Comparison of ENCODE assay signal across 15 mouse cellular contexts in genomic region chr4:147335036-147335690, GRCm38 (mm10). TPM values are rescaled to one million over a fixed set of nuclear protein-coding genes. Genes with fewer than 3 reads are reported as not detected.
A peak's percentile ranks its signal among the peaks of the same experiment; 100 is the strongest.
DNase-seq lines count a peak whose midpoint lies in the region; ATAC-seq and TF ChIP-seq lines count a peak whose summit lies in the region.
"Not testable (repeated sequence)": the region's sequence is repeated elsewhere in the genome, so short reads cannot be mapped to it uniquely, and the experiment has no call there.
"Had no signal": no experiment of that assay in that cellular context is flagged by ENCODE, and none has a peak within 500 bp of the region (broad histone marks: within the 10 kb centered on the region; RNA-seq: fewer than 3 reads in every experiment).

No protein-coding gene starts in this region.

- 91% methylated on average over 2 of the region's 2 CpGs for WGBS in hindbrain, embryonic 11.5 days
- 91% methylated on average over 2 of the region's 2 CpGs for WGBS in kidney, adult 2 months
- WGBS in liver, embryonic 11.5 days: 83% methylated on average over 2 of the region's 2 CpGs
- WGBS in neural tube, embryonic 13.5 days: 93% methylated on average over 2 of the region's 2 CpGs

- H3K36me3 ChIP-seq in hindbrain, embryonic 11.5 days (ENCODE audit: control insufficient read depth, insufficient read depth, low read length); kidney, adult 2 months (ENCODE audit: control insufficient read depth, insufficient read depth, low read length); liver, embryonic 11.5 days (ENCODE audit: control insufficient read depth, insufficient read depth, low read length); neural tube, embryonic 13.5 days: not testable (repeated sequence)

- H3K4me1 ChIP-seq in hindbrain, embryonic 11.5 days (replicated peaks; ENCODE audit: control insufficient read depth, insufficient read depth, low read length); kidney, adult 2 months (ENCODE audit: control insufficient read depth, insufficient read depth, low read length); liver, embryonic 11.5 days (replicated peaks; ENCODE audit: control insufficient read depth, insufficient read depth, low read length); neural tube, embryonic 13.5 days (replicated peaks): not testable (repeated sequence)

- H3K9ac ChIP-seq in hindbrain, embryonic 11.5 days (ENCODE audit: low read depth, low read length); liver, embryonic 11.5 days (ENCODE audit: low read depth, low read length); neural tube, embryonic 13.5 days: not testable (repeated sequence)

- H3K27ac ChIP-seq in hindbrain, embryonic 11.5 days (ENCODE audit: low read depth, low read length); kidney, adult 2 months (ENCODE audit: insufficient read depth, low read depth, low read length); liver, embryonic 11.5 days (ENCODE audit: low read depth, low read length); neural tube, embryonic 13.5 days (replicated peaks): not testable (repeated sequence)

- ATAC-seq in hindbrain, embryonic 11.5 days (ENCODE audit: low FRiP score): peak; percentile 73
- peak; percentile 39; the same call in 1 of the 2 replicates for ATAC-seq in liver, embryonic 11.5 days (replicated peaks; ENCODE audit: low FRiP score)
- ATAC-seq in megakaryocyte progenitor cell, adult 5-6 weeks (replicated peaks; ENCODE audit: poor library complexity): peak; percentile 44
- peak; percentile 50; the same call in 1 of the 2 replicates for ATAC-seq in neural tube, embryonic 13.5 days (ENCODE audit: low read depth)

- DNase-seq in embryo, embryonic 10.5 days (ENCODE audit: low spot score): peak; percentile 2
- DNase-seq in gastrocnemius, postnatal 25 days: peak; percentile 2
- DNase-seq in hindbrain, embryonic 11.5 days (ENCODE audit: low spot score): not testable (repeated sequence)
- DNase-seq in kidney, adult 2 months: peak; percentile 25
- DNase-seq in liver, embryonic 11.5 days (ENCODE audit: low spot score): peak; percentile 8

- not testable (repeated sequence) for H3K4me2 ChIP-seq in hindbrain, embryonic 11.5 days (replicated peaks; ENCODE audit: low read depth, low read length); liver, embryonic 11.5 days; neural tube, embryonic 13.5 days

- H3K9me3 ChIP-seq in hindbrain, embryonic 11.5 days (ENCODE audit: control insufficient read depth, low read length): peaks cover 35% of the 10 kb centered on the region
- H3K9me3 ChIP-seq in liver, embryonic 11.5 days (ENCODE audit: control insufficient read depth, low read length): peaks cover 39% of the 10 kb centered on the region
- peaks cover 67% of the 10 kb centered on the region for H3K9me3 ChIP-seq in neural tube, embryonic 13.5 days

- TF ChIP-seq CTCF in kidney, adult 2 months (conservative IDR thresholded peaks at IDR 0.05; ENCODE audit: insufficient read depth, insufficient read length, low read depth, low read length): not testable (repeated sequence)

- TF ChIP-seq POLR2A in kidney, adult 2 months (IDR thresholded peaks at IDR 0.05; ENCODE audit: low read depth, low read length): not testable (repeated sequence)

- not testable (repeated sequence) for H3K27me3 ChIP-seq in hindbrain, embryonic 11.5 days (ENCODE audit: control insufficient read depth, insufficient read depth, low read length); kidney, adult 2 months (replicated peaks; ENCODE audit: control insufficient read depth, insufficient read depth, low read length); liver, embryonic 11.5 days (replicated peaks; ENCODE audit: control insufficient read depth, insufficient read depth, low read length); neural tube, embryonic 13.5 days

- H3K4me3 ChIP-seq in hindbrain, embryonic 11.5 days (ENCODE audit: low read depth, low read length); kidney, adult 2 months (ENCODE audit: insufficient read depth, low read depth, low read length); liver, embryonic 11.5 days (ENCODE audit: low read depth, low read length); neural tube, embryonic 13.5 days: not testable (repeated sequence)

RNA-seq across cellular contexts. Expression of gene Zfp978, which starts 25.9 kb away (rescaled TPM):
- total RNA-seq in gastrocnemius, postnatal 25 days (2021): not detected
- polyA plus RNA-seq in hindbrain, embryonic 11.5 days (2014; fragmentation: Nextera tagmentation; extraction: Ambion mirVana): 0.22 TPM in 1 of 2 replicates, not detected in the other
- polyA plus RNA-seq in kidney, adult 2 months (2012; rRNA removed): not detected in 2 replicates
- 0.37 and 0.55 TPM in 2 replicates for polyA plus RNA-seq in liver, embryonic 11.5 days (2014; fragmentation: Nextera tagmentation; extraction: Ambion mirVana)
- 0.30 TPM in 1 of 2 replicates, not detected in the other for total RNA-seq in megakaryocyte progenitor cell, adult 5-6 weeks (2015)
- not detected in 2 replicates for total RNA-seq in megakaryocyte progenitor cell, adult 5-6 weeks (2017)
- polyA plus RNA-seq in neural tube, embryonic 13.5 days (2015; fragmentation: Nextera tagmentation; extraction: Ambion mirVana): not detected in 2 replicates
- total RNA-seq: gastrocnemius, postnatal 4 days; layer of hippocampus, adult 2 months; left cerebral cortex, adult 2 months; liver, adult 2 months had no signal
- polyA plus RNA-seq: liver, adult 2 months; macrophage; thymus, adult 2 months had no signal

RNA-seq across cellular contexts. Expression of gene Zfp988, which starts 29.7 kb away (rescaled TPM):
- not detected for total RNA-seq in gastrocnemius, postnatal 25 days (2021)
- not detected in 2 replicates for polyA plus RNA-seq in hindbrain, embryonic 11.5 days (2014; fragmentation: Nextera tagmentation; extraction: Ambion mirVana)
- polyA plus RNA-seq in kidney, adult 2 months (2012; rRNA removed): not detected in 2 replicates
- 0.34 and 0.39 TPM in 2 replicates for polyA plus RNA-seq in liver, embryonic 11.5 days (2014; fragmentation: Nextera tagmentation; extraction: Ambion mirVana)
- 0.07 and 0.74 TPM in 2 replicates for total RNA-seq in megakaryocyte progenitor cell, adult 5-6 weeks (2015)
- total RNA-seq in megakaryocyte progenitor cell, adult 5-6 weeks (2017): not detected in 2 replicates
- polyA plus RNA-seq in neural tube, embryonic 13.5 days (2015; fragmentation: Nextera tagmentation; extraction: Ambion mirVana): 0.20 TPM in 1 of 2 replicates, not detected in the other
- total RNA-seq: CH12.LX; gastrocnemius, postnatal 4 days; heart, postnatal 25 days; layer of hippocampus, adult 2 months; liver, adult 2 months had no signal
- polyA plus RNA-seq: liver, adult 2 months; macrophage; thymus, adult 2 months had no signal
